Mouse (Mus musculus) midbrain, embryonic 14.5 days (tissue): ENCODE measurements around the gene Rbm34. TPM values are rescaled to one million over a fixed set of nuclear protein-coding genes. Genes with fewer than 3 reads are reported as not detected.

ENCODE experiments used
- ATAC-seq: fragments of 200-750 bp; cut with Nextera tagmentation; 2 replicates; pipeline ENCODE4 v1.8.0; 2017; ENCODE audit warnings: moderate number of reproducible peaks, moderate library complexity; ENCODE audit not compliant: low FRiP score, low TSS enrichment
- DNase-seq: peaks from one replicate; pipeline ENCODE4 v3.0.0-alpha.2; 2015
- H3K27ac ChIP-seq: fragments of 300-500 bp; sonication (generic); replicated peaks from 2 replicates; pipeline ENCODE4 v1.5.1; 2014; ENCODE audit warnings: mild to moderate bottlenecking, low read depth, low read length, moderate library complexity
- H3K27me3 ChIP-seq: fragments of 300-500 bp; sonication (generic); 2 replicates; pipeline ENCODE4 v1.6.1; 2014; ENCODE audit warnings: low read length, control low read depth, mixed read lengths; ENCODE audit not compliant: control insufficient read depth, insufficient read depth
- H3K36me3 ChIP-seq: fragments of 300-500 bp; sonication (generic); 2 replicates; pipeline ENCODE4 v1.6.1; 2014; ENCODE audit warnings: low read length, control low read depth; ENCODE audit not compliant: control insufficient read depth, insufficient read depth
- H3K4me1 ChIP-seq: fragments of 300-500 bp; sonication (generic); 2 replicates; pipeline ENCODE4 v1.6.1; 2014; ENCODE audit warnings: mild to moderate bottlenecking, antibody characterized with exemption, low read length, control low read depth; ENCODE audit not compliant: control insufficient read depth, insufficient read depth
- H3K4me2 ChIP-seq: fragments of 300-500 bp; sonication (generic); 2 replicates; pipeline ENCODE4 v1.6.1; 2014; ENCODE audit warnings: mild to moderate bottlenecking, low read length, moderate library complexity
- H3K4me3 ChIP-seq: fragments of 300-500 bp; sonication (generic); replicated peaks from 2 replicates; pipeline ENCODE4 v1.5.1; 2014; ENCODE audit warnings: low read depth, low read length
- H3K9ac ChIP-seq: fragments of 300-500 bp; sonication (generic); replicated peaks from 2 replicates; pipeline ENCODE4 v1.6.1; 2014; ENCODE audit warnings: mild to moderate bottlenecking, low read length, moderate library complexity
- H3K9me3 ChIP-seq: fragments of 300-500 bp; sonication (generic); 2 replicates; pipeline ENCODE4 v1.6.1; 2016; ENCODE audit warnings: low read length, control low read depth, mixed read lengths; ENCODE audit not compliant: control insufficient read depth
- WGBS: fragments of 180-500 bp; shearing (Covaris S2); extraction: QIAGEN DNeasy Blood & Tissue Kit; methylation state at CpG from one replicate; pipeline ENCODE4 v1.1.7; 2014; 5-methylcytosine and 5-hydroxymethylcytosine counted together
- polyA plus RNA-seq: library from polyadenylated mRNA; unstranded; fragments of >200 nt; fragmentation: Nextera tagmentation; extraction: Ambion mirVana; gene quantifications from 2 replicates; pipeline ENCODE4 v1.2.1, GENCODE M21; 2014

Rbm34 gene
- polyA plus RNA-seq, 1 experiment from 2014 or later = 28.1 TPM

GRCm38 (mm10) chr8:126928755-126929505 lies 41.9 kb downstream of the Rbm34 start:
- no peak for DNase-seq
- 91% methylated on average over 10 of the region's 10 CpGs for WGBS

DNA sequence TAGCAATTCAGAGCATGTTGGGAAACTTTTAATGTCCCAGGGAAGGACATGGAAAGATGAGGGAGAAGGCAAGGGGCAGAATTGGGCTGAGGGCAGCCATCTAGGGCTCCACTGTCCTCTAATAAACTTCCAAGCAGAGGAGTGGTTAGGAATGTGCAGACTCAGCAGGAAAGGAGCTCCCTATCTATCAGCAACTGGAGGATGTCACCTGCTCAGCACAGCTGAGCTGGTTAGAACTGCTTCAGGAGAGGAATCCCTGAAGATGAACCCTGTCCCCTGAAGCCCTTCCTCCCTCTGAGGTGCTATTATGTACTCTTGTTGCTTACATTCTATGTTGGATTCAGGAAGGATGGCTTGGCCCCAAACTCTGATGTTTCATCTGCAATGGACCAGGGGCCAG lies 42.8 kb downstream of the Rbm34 start:
- H3K4me3 ChIP-seq = no peak overlapping the region
- no peak overlapping the region for H3K4me2 ChIP-seq
- H3K27me3 ChIP-seq = no peaks in the 10 kb centered on the region
- DNase-seq (no peak), ATAC-seq (no peak)
- H3K4me1 ChIP-seq = no peaks in the 10 kb centered on the region
- no peak overlapping the region for H3K27ac ChIP-seq
- no peaks in the 10 kb centered on the region for H3K9me3 ChIP-seq
- H3K9ac ChIP-seq = no peak overlapping the region
- H3K36me3 ChIP-seq = peaks cover 29% of the 10 kb centered on the region

More at GRCm38 (mm10) chr8:126928755-126929505, 41.9 kb downstream of the Rbm34 start:
- peak; percentile 24; the same call in 1 of the 2 replicates for ATAC-seq
- Histone ChIP-seq H3K4me3 (no peak overlapping the region), H3K27me3 (no peaks in the 10 kb centered on the region), H3K36me3 (peaks cover 37% of the 10 kb centered on the region), H3K4me1 (no peaks in the 10 kb centered on the region), H3K9ac (no peak overlapping the region), H3K4me2 (no peak overlapping the region), H3K9me3 (no peaks in the 10 kb centered on the region), H3K27ac (no peak overlapping the region)

DNA sequence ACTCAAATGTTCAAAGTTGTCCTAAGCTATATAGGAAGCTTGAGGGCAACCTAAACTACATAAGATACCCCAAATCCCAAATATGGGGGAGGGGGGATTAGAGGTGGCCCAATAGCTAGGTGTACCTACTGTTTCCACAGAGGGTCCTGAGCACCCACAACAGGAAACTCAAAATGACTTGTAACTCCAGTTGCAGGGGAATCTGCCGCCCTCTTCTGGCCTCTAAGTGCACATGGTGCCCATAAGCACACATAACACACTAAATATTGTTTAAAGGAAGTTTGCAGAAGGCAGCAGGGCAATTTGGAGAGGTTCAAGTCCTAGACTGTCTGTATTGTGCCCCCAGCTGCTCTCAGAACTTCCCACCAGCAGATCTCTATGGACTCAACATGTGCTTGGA lies 43.8 kb downstream of the Rbm34 start:
- no peaks in the 10 kb centered on the region for H3K4me1 ChIP-seq
- H3K9me3 ChIP-seq = no peaks in the 10 kb centered on the region
- H3K4me2 ChIP-seq = no peak overlapping the region
- ATAC-seq (no peak), DNase-seq (peak; percentile 51)
- H3K9ac ChIP-seq = no peak overlapping the region
- H3K27me3 ChIP-seq = no peaks in the 10 kb centered on the region
- peaks cover 21% of the 10 kb centered on the region; the same call in 1 of the 2 replicates for H3K36me3 ChIP-seq
- H3K4me3 ChIP-seq = no peak overlapping the region
- no peak overlapping the region for H3K27ac ChIP-seq
- 52% methylated on average over 1 of the region's 1 CpGs for WGBS

DNA sequence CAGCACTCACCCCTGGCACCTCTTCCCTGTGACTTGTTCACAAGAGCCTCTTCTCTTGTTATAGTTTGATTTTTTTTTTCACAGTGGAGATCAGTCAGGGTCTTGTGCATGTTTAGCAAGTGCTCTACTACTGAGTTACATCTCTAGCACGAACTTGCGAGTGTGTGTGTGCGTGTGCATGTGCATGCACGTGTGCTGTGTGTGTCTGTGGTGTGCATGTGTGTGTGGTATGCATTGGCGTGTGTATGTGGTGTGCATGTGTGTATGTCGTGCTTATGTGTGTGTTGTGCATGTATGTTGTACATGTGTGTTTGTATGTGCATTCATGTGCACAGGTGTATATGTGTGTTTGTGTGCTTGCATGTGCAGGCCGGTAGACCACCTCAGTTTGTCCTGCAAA lies 47.9 kb downstream of the Rbm34 start:
- Histone ChIP-seq H3K9ac (no peak overlapping the region), H3K27me3 (no peaks in the 10 kb centered on the region), H3K9me3 (no peaks in the 10 kb centered on the region), H3K4me1 (no peaks in the 10 kb centered on the region), H3K4me2 (no peak overlapping the region), H3K4me3 (no peak overlapping the region), H3K36me3 (no peaks in the 10 kb centered on the region), H3K27ac (no peak overlapping the region)
- ATAC-seq (no peak), DNase-seq (no peak)
- 95% methylated on average over 7 of the region's 7 CpGs for WGBS

- Histone ChIP-seq H3K9ac (no peak overlapping the region), H3K4me1 (no peaks in the 10 kb centered on the region), H3K4me2 (no peak overlapping the region), H3K9me3 (no peaks in the 10 kb centered on the region), H3K36me3 (no peaks in the 10 kb centered on the region), H3K27ac (no peak overlapping the region), H3K27me3 (no peaks in the 10 kb centered on the region), H3K4me3 (no peak overlapping the region)
- ATAC-seq = no peak
- WGBS = 90% methylated on average over 3 of the region's 3 CpGs
- no peak for DNase-seq
Measured at GRCm38 (mm10) chr8:126921432-126921831, 49.4 kb downstream of the Rbm34 start.

DNA sequence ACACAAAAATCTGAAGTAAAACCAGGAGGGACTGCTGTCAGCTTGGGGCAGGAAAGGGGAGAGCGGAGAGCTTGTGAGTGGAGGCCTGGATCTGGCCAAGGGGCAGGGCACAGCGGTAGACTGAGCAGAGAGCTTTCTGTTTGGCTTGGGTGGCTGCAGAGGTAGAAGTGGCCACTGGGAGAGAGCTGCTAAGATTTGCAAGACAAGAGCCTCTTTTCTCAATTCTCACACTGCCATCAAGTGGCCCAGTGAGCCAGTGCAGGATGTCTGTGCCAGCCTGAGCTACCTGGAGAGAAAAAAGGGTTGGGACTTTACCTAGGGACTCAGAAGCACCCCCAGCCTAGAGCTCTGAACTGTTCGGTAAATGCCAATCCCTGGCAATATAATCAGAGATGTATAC lies 50.0 kb downstream of the Rbm34 start:
- Histone ChIP-seq H3K4me1 (no peaks in the 10 kb centered on the region), H3K9me3 (no peaks in the 10 kb centered on the region), H3K27me3 (no peaks in the 10 kb centered on the region), H3K27ac (no peak overlapping the region), H3K36me3 (no peaks in the 10 kb centered on the region), H3K4me3 (no peak overlapping the region), H3K4me2 (no peak overlapping the region), H3K9ac (no peak overlapping the region)
- DNase-seq (peak; percentile 91), ATAC-seq (peak; percentile 63; the same call in 1 of the 2 replicates)
- WGBS = 25% methylated on average over 3 of the region's 3 CpGs

GRCm38 (mm10) chr8:126920386-126920785 lies 50.5 kb downstream of the Rbm34 start:
- H3K27me3 ChIP-seq = no peaks in the 10 kb centered on the region

DNA sequence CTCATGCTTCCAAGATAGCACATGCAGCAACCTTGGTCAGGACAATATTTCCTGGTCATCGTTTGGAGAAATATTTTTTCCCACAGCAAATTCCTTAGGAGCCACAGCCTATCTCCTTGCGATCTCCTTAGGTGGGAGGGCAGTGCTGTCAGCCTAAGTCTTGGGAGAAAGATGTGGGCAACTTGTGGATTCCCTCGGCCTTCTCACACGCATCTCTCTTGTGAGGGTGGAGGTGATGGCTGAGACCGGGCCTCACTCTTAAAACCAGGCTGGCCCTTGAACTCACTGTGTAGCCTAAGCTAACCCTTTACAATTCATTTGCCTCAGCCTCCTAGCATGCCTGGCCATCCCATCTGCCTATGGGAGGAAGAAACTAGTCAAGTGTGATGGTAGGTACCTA lies 51.2 kb downstream of the Rbm34 start:
- DNase-seq (no peak), ATAC-seq (no peak)
- WGBS = 91% methylated on average over 5 of the region's 5 CpGs
- no peaks in the 10 kb centered on the region for H3K4me1 ChIP-seq
- no peak overlapping the region for H3K27ac ChIP-seq
- H3K4me2 ChIP-seq = no peak overlapping the region
- no peaks in the 10 kb centered on the region for H3K36me3 ChIP-seq
- H3K9ac ChIP-seq = no peak overlapping the region
- no peaks in the 10 kb centered on the region for H3K27me3 ChIP-seq
- no peaks in the 10 kb centered on the region for H3K9me3 ChIP-seq
- H3K4me3 ChIP-seq = no peak overlapping the region

More at GRCm38 (mm10) chr8:126920386-126920785, 50.5 kb downstream of the Rbm34 start:
- Histone ChIP-seq H3K27ac (no peak overlapping the region), H3K36me3 (no peaks in the 10 kb centered on the region), H3K4me3 (no peak overlapping the region), H3K9ac (no peak overlapping the region), H3K4me2 (no peak overlapping the region), H3K9me3 (no peaks in the 10 kb centered on the region), H3K4me1 (no peaks in the 10 kb centered on the region)
- ATAC-seq = peak; percentile 20; the same call in 1 of the 2 replicates
- 84% methylated on average over 6 of the region's 6 CpGs for WGBS
- DNase-seq = no peak

GRCm38 (mm10) chr8:126919255-126919654 lies 51.6 kb downstream of the Rbm34 start:
- WGBS = 49% methylated on average over 2 of the region's 2 CpGs
- ATAC-seq (no peak), DNase-seq (no peak)
- Histone ChIP-seq H3K36me3 (no peaks in the 10 kb centered on the region), H3K27me3 (no peaks in the 10 kb centered on the region), H3K4me1 (no peaks in the 10 kb centered on the region), H3K4me3 (no peak overlapping the region), H3K27ac (no peak overlapping the region), H3K4me2 (no peak overlapping the region), H3K9ac (no peak overlapping the region), H3K9me3 (no peaks in the 10 kb centered on the region)
